Mouse (Mus musculus) c-Kit-positive CD71-positive TER-119-negative erythroid progenitor cells, embryonic 14.5 days (primary cell): ENCODE results near the gene Barhl2.

Experiments used
- DNase-seq: peaks from one replicate; pipeline ENCODE4 v3.0.0-alpha.2; 2013; ENCODE audit warnings: low read depth

The Barhl2 gene

GRCm38 (mm10) chr5:106457986-106458476 is at the start of gene Barhl2:
Gene Barhl2 (minus strand): TSS chr5:106458166.
- no peak for DNase-seq

- DNase-seq: no peak
Measured at GRCm38 (mm10) chr5:106506061-106506460, 48.1 kb upstream of the Barhl2 start.

- DNase-seq: no peak
Measured at GRCm38 (mm10) chr5:106502684-106503545, 44.9 kb upstream of the Barhl2 start.

- no peak for DNase-seq
Measured at GRCm38 (mm10) chr5:106502271-106502670, 44.3 kb upstream of the Barhl2 start.

- no peak for DNase-seq
Measured at GRCm38 (mm10) chr5:106491771-106492170, 33.8 kb upstream of the Barhl2 start.

GRCm38 (mm10) chr5:106472105-106472500 is 14.1 kb upstream of the Barhl2 start:
- DNase-seq: no peak

GRCm38 (mm10) chr5:106471235-106472104 is 13.5 kb upstream of the Barhl2 start:
- no peak for DNase-seq

GRCm38 (mm10) chr5:106465129-106465790 is 7.3 kb upstream of the Barhl2 start:
- DNase-seq: no peak

- DNase-seq: no peak
Measured at GRCm38 (mm10) chr5:106464336-106465128, 6.6 kb upstream of the Barhl2 start.

GRCm38 (mm10) chr5:106463661-106464191 is 5.8 kb upstream of the Barhl2 start:
- no peak for DNase-seq

- no peak for DNase-seq
Measured at GRCm38 (mm10) chr5:106461913-106462312, 3.9 kb upstream of the Barhl2 start.

GRCm38 (mm10) chr5:106461431-106461830 is 3.5 kb upstream of the Barhl2 start:
- DNase-seq: no peak

GRCm38 (mm10) chr5:106460535-106460934 is 2.6 kb upstream of the Barhl2 start:
- DNase-seq: no peak

GRCm38 (mm10) chr5:106460001-106460511 is 2.1 kb upstream of the Barhl2 start:
- DNase-seq: no peak

- DNase-seq: no peak
Measured at GRCm38 (mm10) chr5:106459120-106459641, 1.2 kb upstream of the Barhl2 start.

- DNase-seq: no peak
Measured at GRCm38 (mm10) chr5:106458477-106459119, 632 bp upstream of the Barhl2 start.

- no peak for DNase-seq
Measured at GRCm38 (mm10) chr5:106457111-106457925, 648 bp downstream of the Barhl2 start.

- no peak for DNase-seq
Measured at GRCm38 (mm10) chr5:106455984-106456383, 2.0 kb downstream of the Barhl2 start.
